Mouse (Mus musculus): Measurements from ENCODE around the gene Cybc1.
A peak's percentile ranks its signal among the peaks of the same experiment; 100 is the strongest.

Cybc1 gene

GRCm38 (mm10) chr11:121204161-121205006, 24.7 kb downstream of the Cybc1 start, which contains the start of the genes Hexdc and Ogfod3:
Gene Hexdc (plus strand): TSS chr11:121204433.
Gene Ogfod3 (minus strand): TSS chr11:121204711.
- peak; percentile 94 to 98 for DNase-seq

GRCm38 (mm10) chr11:121203859-121204160, 25.3 kb downstream of the Cybc1 start:
- no peak for DNase-seq

GRCm38 (mm10) chr11:121201436-121202198, 27.5 kb downstream of the Cybc1 start:
- peak in 1 of 2 experiments; percentile 16 for DNase-seq

- DNase-seq, result no peak
Measured at GRCm38 (mm10) chr11:121200781-121201180, 28.3 kb downstream of the Cybc1 start.

- DNase-seq, result no peak
Measured at GRCm38 (mm10) chr11:121199851-121200250, 29.3 kb downstream of the Cybc1 start.

GRCm38 (mm10) chr11:121198622-121199021, 30.5 kb downstream of the Cybc1 start:
- DNase-seq, result no peak

GRCm38 (mm10) chr11:121193415-121193814, 35.7 kb downstream of the Cybc1 start:
- DNase-seq, result no peak

GRCm38 (mm10) chr11:121192742-121193141, 36.4 kb downstream of the Cybc1 start:
- DNase-seq, result no peak

GRCm38 (mm10) chr11:121189681-121190080, 39.4 kb downstream of the Cybc1 start:
- no peak for DNase-seq

GRCm38 (mm10) chr11:121176285-121177270, 52.5 kb downstream of the Cybc1 start:
- peak in 1 of 2 experiments; percentile 46 for DNase-seq

GRCm38 (mm10) chr11:121174234-121174633, 54.9 kb downstream of the Cybc1 start:
- DNase-seq, result no peak

GRCm38 (mm10) chr11:121173203-121173602, 55.9 kb downstream of the Cybc1 start:
- no peak for DNase-seq
